Mouse (Mus musculus) kidney, postnatal 0 days (tissue): ENCODE results near the gene Naa50. TPM values are rescaled to one million over a fixed set of nuclear protein-coding genes. Genes with fewer than 3 reads are reported as not detected.

Source experiments
- ATAC-seq: fragments of 200-750 bp; cut with Nextera tagmentation; replicated peaks from 2 replicates; pipeline ENCODE4 v1.8.0; 2017; ENCODE audit warnings: low read depth, moderate number of reproducible peaks, moderate TSS enrichment, moderate library complexity; ENCODE audit not compliant: low FRiP score
- DNase-seq: peaks from one replicate; pipeline ENCODE4 v3.0.0-alpha.2; 2016; ENCODE audit warnings: low spot score
- H3K27ac ChIP-seq: fragments of 300-500 bp; sonication (generic); 2 replicates; pipeline ENCODE4 v1.5.1; 2014; ENCODE audit warnings: mild to moderate bottlenecking
- H3K27me3 ChIP-seq: fragments of 300-500 bp; sonication (generic); 2 replicates; pipeline ENCODE4 v1.6.1; 2014; ENCODE audit warnings: low read length, mixed read lengths; ENCODE audit not compliant: insufficient read depth
- H3K36me3 ChIP-seq: fragments of 300-500 bp; sonication (generic); 2 replicates; pipeline ENCODE4 v1.6.1; 2014; ENCODE audit warnings: low read length, mixed read lengths; ENCODE audit not compliant: insufficient read depth
- H3K4me1 ChIP-seq: fragments of 300-500 bp; sonication (generic); replicated peaks from 2 replicates; pipeline ENCODE4 v1.6.1; 2014; ENCODE audit warnings: antibody characterized with exemption, low read length, mixed read lengths; ENCODE audit not compliant: insufficient read depth
- H3K4me2 ChIP-seq: fragments of 300-500 bp; sonication (generic); 2 replicates; pipeline ENCODE4 v1.6.1; 2014; ENCODE audit warnings: mild to moderate bottlenecking, low read length, moderate library complexity, mixed read lengths
- H3K4me3 ChIP-seq: fragments of 300-500 bp; sonication (generic); replicated peaks from 2 replicates; pipeline ENCODE4 v1.5.1; 2014; ENCODE audit warnings: low read depth, low read length
- H3K9ac ChIP-seq: fragments of 300-500 bp; sonication (generic); 2 replicates; pipeline ENCODE4 v1.6.1; 2014; ENCODE audit warnings: low read depth, low read length
- H3K9me3 ChIP-seq: fragments of 300-500 bp; sonication (generic); replicated peaks from 2 replicates; pipeline ENCODE4 v1.6.1; 2016; ENCODE audit warnings: low read length, inconsistent platforms, mixed read lengths
- CTCF ChIP-seq: IDR thresholded peaks from 2 replicates; pipeline ENCODE4 v1.5.1; 2016; ENCODE audit warnings: antibody characterized with exemption, low read depth, mild to moderate bottlenecking, moderate library complexity
- WGBS: fragments of 180-500 bp; shearing (Covaris S2); extraction: QIAGEN DNeasy Blood & Tissue Kit; methylation state at CpG from one replicate; pipeline ENCODE4 v1.1.7; 2014; 5-methylcytosine and 5-hydroxymethylcytosine counted together
- polyA plus RNA-seq: library from polyadenylated mRNA; unstranded; fragments of >200 nt; fragmentation: Nextera tagmentation; extraction: Ambion mirVana; gene quantifications from 2 replicates; pipeline ENCODE4 v1.2.1, GENCODE M21; 2015

The Naa50 gene
- polyA plus RNA-seq: 72.8 and 80.3 TPM in 2 replicates

DNA sequence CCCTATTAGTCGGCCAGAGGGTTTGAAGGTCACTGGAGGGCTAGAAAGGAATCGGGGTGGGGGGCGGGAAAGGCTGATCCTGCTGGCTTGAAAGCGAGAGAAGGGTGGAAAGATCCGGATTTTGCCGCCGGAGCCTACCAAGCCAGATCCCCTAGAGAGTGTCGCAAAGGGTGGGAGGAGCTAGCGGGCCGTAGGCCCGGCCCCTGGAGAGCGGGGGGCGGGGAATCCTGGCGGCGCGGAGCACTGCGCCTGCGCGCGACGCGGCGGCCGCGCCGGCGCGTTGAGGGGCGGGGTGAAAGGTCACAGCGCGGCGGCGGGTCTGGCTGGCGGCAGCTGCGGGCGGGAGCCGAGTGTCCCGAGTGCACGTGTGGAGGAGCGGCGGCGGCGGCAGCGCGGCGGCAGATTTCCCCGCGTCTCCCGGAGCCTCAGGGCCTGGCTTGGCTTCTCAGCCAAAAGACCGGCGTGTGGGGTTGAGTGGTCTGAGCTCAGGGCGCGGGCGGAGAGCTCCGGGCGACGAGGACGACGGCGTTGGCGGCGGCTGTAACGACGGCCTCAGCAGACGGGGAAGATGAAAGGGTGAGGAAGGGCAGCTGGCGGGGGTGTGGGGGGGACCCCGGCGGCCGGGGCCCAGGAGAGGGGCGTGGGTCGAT is at the start of gene Naa50, which contains the start of gene Atp6v1a:
Naa50 (plus strand) TSS at position 295 of the 650 bp plus-strand sequence.
Atp6v1a (minus strand) TSS at position 170 of the 650 bp plus-strand sequence.
- H3K4me3 ChIP-seq: peak within 1 kb of the TSS; percentile 95
- H3K9ac ChIP-seq: peak within 1 kb of the TSS; percentile 88
- no peaks in the 10 kb centered on the region for H3K36me3 ChIP-seq
- no peaks in the 10 kb centered on the region for H3K27me3 ChIP-seq
- DNase-seq: peak; percentile 98
- 0 out of 2 replicates have a peak, but pooled peaks cover 6% of the 10 kb centered on the region for H3K4me1 ChIP-seq
- peak within 1 kb of the TSS; percentile 98 for H3K27ac ChIP-seq
- no peak for TF ChIP-seq CTCF
- ATAC-seq: peak; percentile 92
- H3K4me2 ChIP-seq: peak within 1 kb of the TSS; percentile 90
- H3K9me3 ChIP-seq: no peaks in the 10 kb centered on the region
- WGBS: under 1% methylated on average over 68 of the region's 71 CpGs

GRCm38 (mm10) chr16:44099377-44099776 is 40.3 kb upstream of the Naa50 start:
- no peak for DNase-seq
- ATAC-seq: no peak

GRCm38 (mm10) chr16:44101181-44101710 is 38.4 kb upstream of the Naa50 start:
- no peak overlapping the region for H3K4me2 ChIP-seq
- DNase-seq: no peak
- H3K4me3 ChIP-seq: no peak overlapping the region
- H3K9me3 ChIP-seq: no peaks in the 10 kb centered on the region
- ATAC-seq: no peak
- no peak overlapping the region for H3K9ac ChIP-seq
- H3K27ac ChIP-seq: no peak overlapping the region
- H3K27me3 ChIP-seq: no peaks in the 10 kb centered on the region
- TF ChIP-seq CTCF: no peak
- peaks cover 46% of the 10 kb centered on the region for H3K36me3 ChIP-seq
- 92% methylated on average over 12 of the region's 12 CpGs for WGBS
- H3K4me1 ChIP-seq: no peaks in the 10 kb centered on the region

More at GRCm38 (mm10) chr16:44099377-44099776, 40.3 kb upstream of the Naa50 start:
- Histone ChIP-seq H3K4me3 (no peak overlapping the region), H3K4me2 (no peak overlapping the region), H3K27me3 (no peaks in the 10 kb centered on the region), H3K9ac (no peak overlapping the region), H3K9me3 (no peaks in the 10 kb centered on the region), H3K4me1 (no peaks in the 10 kb centered on the region), H3K27ac (no peak overlapping the region), H3K36me3 (peaks cover 60% of the 10 kb centered on the region)
- WGBS: 86% methylated on average over 7 of the region's 7 CpGs
- TF ChIP-seq CTCF: no peak

DNA sequence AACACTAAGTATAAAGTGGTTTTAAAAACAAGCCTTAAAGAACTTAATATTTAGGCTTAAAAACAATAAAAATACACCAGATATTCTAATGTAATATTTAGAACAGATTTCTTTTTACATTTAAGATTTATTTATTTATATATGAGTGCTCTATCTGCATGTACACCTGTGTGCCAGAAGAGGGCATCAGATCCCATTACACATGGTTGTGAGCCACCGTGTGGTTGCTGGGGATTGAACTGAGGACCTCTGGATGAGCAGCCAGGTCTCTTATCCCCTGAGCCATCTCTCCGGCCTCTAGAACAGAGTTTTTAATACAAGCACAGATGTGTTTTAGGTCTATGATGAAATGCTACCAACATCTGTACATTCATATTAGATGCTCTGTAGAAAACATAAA is 36.7 kb upstream of the Naa50 start:
- H3K36me3 ChIP-seq: peaks cover 55% of the 10 kb centered on the region
- H3K9ac ChIP-seq: no peak overlapping the region
- H3K9me3 ChIP-seq: no peaks in the 10 kb centered on the region
- no peaks in the 10 kb centered on the region for H3K4me1 ChIP-seq
- 92% methylated on average over 2 of the region's 2 CpGs for WGBS
- no peak overlapping the region for H3K27ac ChIP-seq
- no peak overlapping the region for H3K4me3 ChIP-seq
- no peak for DNase-seq
- ATAC-seq: no peak
- H3K27me3 ChIP-seq: no peaks in the 10 kb centered on the region
- no peak overlapping the region for H3K4me2 ChIP-seq
- TF ChIP-seq CTCF: peak; percentile 46

DNA sequence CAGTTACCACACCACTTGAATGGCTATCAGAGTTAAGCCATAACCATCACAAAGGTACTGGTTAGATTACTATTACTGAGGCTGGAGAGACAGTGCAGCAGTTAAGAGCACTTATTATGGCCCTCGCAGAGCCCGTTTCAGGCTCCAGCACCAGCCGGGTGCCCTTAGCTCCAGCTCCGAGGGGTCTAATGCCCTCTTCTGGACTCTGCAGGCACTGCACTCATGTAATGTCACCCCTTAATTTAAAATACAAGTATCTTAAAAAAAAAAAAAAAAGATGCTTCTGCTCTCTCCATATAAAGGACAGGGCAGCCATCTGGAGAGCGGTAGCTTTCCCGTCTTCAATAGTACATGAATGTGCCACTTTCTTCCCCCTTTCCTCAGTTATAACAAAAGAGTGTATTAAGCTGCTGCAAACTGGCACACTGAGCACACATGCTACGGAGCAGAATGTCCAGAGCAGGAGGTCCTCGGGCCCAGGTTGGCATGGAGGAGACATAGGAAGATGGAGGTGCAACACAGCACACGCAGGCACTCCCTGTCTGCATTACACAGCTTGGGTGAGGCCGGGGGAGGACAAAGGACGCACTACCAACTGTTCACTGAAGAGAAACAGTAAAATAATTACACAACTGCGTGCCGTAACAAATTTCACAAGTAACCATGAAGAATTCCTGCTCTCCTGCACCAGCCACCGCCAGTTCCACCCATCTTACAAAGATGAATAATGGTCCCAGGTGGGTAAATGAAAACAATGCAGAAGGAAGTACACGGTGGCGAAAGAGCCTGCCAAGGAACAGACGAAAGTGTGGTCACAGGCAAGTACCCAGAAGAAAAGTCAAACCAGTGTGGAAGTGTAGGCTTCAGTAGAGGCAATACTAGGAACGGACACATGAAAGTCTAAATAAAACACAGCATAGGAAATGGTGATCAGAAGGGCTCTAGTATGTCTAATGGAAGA is 35.5 kb upstream of the Naa50 start:
- WGBS: 83% methylated on average over 18 of the region's 18 CpGs
- ATAC-seq: no peak
- no peak; the same call in 1 of the 2 replicates for TF ChIP-seq CTCF
- Histone ChIP-seq H3K27me3 (no peaks in the 10 kb centered on the region), H3K36me3 (peaks cover 58% of the 10 kb centered on the region), H3K4me2 (no peak overlapping the region), H3K4me1 (no peaks in the 10 kb centered on the region), H3K9me3 (no peaks in the 10 kb centered on the region), H3K27ac (no peak overlapping the region), H3K4me3 (no peak overlapping the region), H3K9ac (no peak overlapping the region)
- no peak for DNase-seq

DNA sequence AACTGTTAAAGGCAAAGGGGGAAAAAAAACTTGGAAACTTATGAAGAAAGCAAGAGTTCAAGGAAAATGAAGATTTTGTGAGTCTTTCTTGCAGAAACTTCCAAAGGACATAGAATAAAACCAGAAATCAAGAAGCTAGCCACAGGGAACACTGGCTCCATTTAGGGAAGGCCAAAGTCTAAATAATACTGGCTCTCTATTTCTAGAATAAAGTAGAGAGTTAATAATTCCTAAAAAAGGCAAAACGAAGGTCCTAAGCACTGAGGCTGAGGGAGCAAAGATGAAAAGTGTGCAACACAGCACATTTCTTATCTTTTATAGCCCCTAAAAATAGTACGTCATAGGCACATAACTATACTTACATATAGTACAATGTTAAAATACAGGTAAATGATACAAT is 34.4 kb upstream of the Naa50 start:
- Histone ChIP-seq H3K4me3 (no peak overlapping the region), H3K9ac (no peak overlapping the region), H3K27ac (no peak overlapping the region), H3K4me2 (no peak overlapping the region), H3K4me1 (no peaks in the 10 kb centered on the region), H3K27me3 (no peaks in the 10 kb centered on the region), H3K36me3 (peaks cover 52% of the 10 kb centered on the region), H3K9me3 (no peaks in the 10 kb centered on the region)
- TF ChIP-seq CTCF: no peak
- ATAC-seq (no peak), DNase-seq (no peak)
- 86% methylated on average over 2 of the region's 2 CpGs for WGBS
